Mouse (Mus musculus) forebrain, embryonic 11.5 days (tissue): ENCODE results near the gene Uri1. TPM values are rescaled to one million over a fixed set of nuclear protein-coding genes. Genes with fewer than 3 reads are reported as not detected.
A peak's percentile ranks its signal among the peaks of the same experiment; 100 is the strongest.

Experiments
- ATAC-seq: fragments of 200-750 bp; cut with Nextera tagmentation; replicated peaks from 2 replicates; pipeline ENCODE4 v1.8.0; 2017; ENCODE audit warnings: moderate TSS enrichment; ENCODE audit not compliant: low FRiP score
- DNase-seq: peaks from one replicate; pipeline ENCODE4 v3.0.0-alpha.2; 2017; ENCODE audit warnings: low spot score
- H3K27ac ChIP-seq: fragments of 300-500 bp; sonication (generic); 2 replicates; pipeline ENCODE4 v1.5.1; 2014; ENCODE audit warnings: low read depth, low read length
- H3K27me3 ChIP-seq: fragments of 300-500 bp; sonication (generic); 2 replicates; pipeline ENCODE4 v1.6.1; 2014; ENCODE audit warnings: mild to moderate bottlenecking, low read length, mixed read lengths; ENCODE audit not compliant: control insufficient read depth, insufficient read depth
- H3K36me3 ChIP-seq: fragments of 300-500 bp; sonication (generic); 2 replicates; pipeline ENCODE4 v1.6.1; 2014; ENCODE audit warnings: mild to moderate bottlenecking, low read length, moderate library complexity, mixed read lengths; ENCODE audit not compliant: control insufficient read depth, insufficient read depth
- H3K4me1 ChIP-seq: fragments of 300-500 bp; sonication (generic); replicated peaks from 2 replicates; pipeline ENCODE4 v1.6.1; 2014; ENCODE audit warnings: low read length, mixed read lengths; ENCODE audit not compliant: control insufficient read depth, insufficient read depth
- H3K4me2 ChIP-seq: fragments of 300-500 bp; sonication (generic); 2 replicates; pipeline ENCODE4 v1.6.1; 2014; ENCODE audit warnings: low read depth, mild to moderate bottlenecking, low read length, moderate library complexity, mixed read lengths; ENCODE audit not compliant: severe bottlenecking
- H3K4me3 ChIP-seq: fragments of 300-500 bp; sonication (generic); 2 replicates; pipeline ENCODE4 v1.5.1; 2014; ENCODE audit warnings: low read depth, low read length
- H3K9ac ChIP-seq: fragments of 300-500 bp; sonication (generic); 2 replicates; pipeline ENCODE4 v1.6.1; 2014; ENCODE audit warnings: low read length
- H3K9me3 ChIP-seq: fragments of 300-500 bp; sonication (generic); 2 replicates; pipeline ENCODE4 v1.6.1; 2016; ENCODE audit warnings: low read length, mixed read lengths; ENCODE audit not compliant: control insufficient read depth
- WGBS: fragments of 180-500 bp; shearing (Covaris S2); extraction: QIAGEN DNeasy Blood & Tissue Kit; methylation state at CpG from one replicate; pipeline ENCODE4 v1.1.7; 2014; 5-methylcytosine and 5-hydroxymethylcytosine counted together
- polyA plus RNA-seq: library from polyadenylated mRNA; unstranded; fragments of >200 nt; fragmentation: Nextera tagmentation; extraction: Ambion mirVana; gene quantifications from 2 replicates; pipeline ENCODE4 v1.2.1, GENCODE M21; 2014

Uri1 gene
- polyA plus RNA-seq, 1 experiment from 2014 or later = 50.5 TPM

DNA sequence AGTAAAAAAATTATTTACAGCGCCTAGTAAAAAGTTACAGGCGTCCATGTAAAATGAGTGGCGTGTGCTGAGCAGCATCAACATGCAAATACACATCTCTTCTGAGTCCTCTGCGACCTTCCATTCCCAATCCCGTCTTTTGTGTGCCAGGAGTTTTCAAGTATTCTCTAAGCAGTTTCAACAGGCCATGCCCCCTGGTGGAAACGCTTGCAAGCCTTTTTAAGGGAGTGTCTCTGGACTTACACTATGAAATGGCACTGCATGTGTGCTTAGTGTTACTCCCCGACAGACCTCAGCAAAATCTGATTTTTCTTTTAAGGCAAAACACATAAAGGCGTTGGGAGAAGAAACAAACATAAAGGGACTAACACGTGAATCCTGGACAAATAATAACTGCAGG is 50.8 kb downstream of the Uri1 start:
- no peaks in the 10 kb centered on the region for H3K9me3 ChIP-seq
- H3K27me3 ChIP-seq = no peaks in the 10 kb centered on the region
- peaks cover 13% of the 10 kb centered on the region; the same call in 1 of the 2 replicates for H3K4me1 ChIP-seq
- ATAC-seq = no peak; the same call in 1 of the 2 replicates
- 58% methylated on average over 9 of the region's 9 CpGs for WGBS
- no peak for DNase-seq
- no peak overlapping the region for H3K4me2 ChIP-seq
- H3K9ac ChIP-seq = no peak overlapping the region
- no peak overlapping the region for H3K4me3 ChIP-seq
- H3K27ac ChIP-seq = no peak overlapping the region
- H3K36me3 ChIP-seq = no peaks in the 10 kb centered on the region

- Histone ChIP-seq H3K27me3 (no peaks in the 10 kb centered on the region), H3K27ac (no peak overlapping the region), H3K4me3 (no peak overlapping the region), H3K9me3 (no peaks in the 10 kb centered on the region), H3K4me1 (no peaks in the 10 kb centered on the region), H3K4me2 (no peak overlapping the region), H3K9ac (no peak overlapping the region), H3K36me3 (no peaks in the 10 kb centered on the region)
- WGBS = 94% methylated on average over 17 of the region's 17 CpGs
- ATAC-seq (no peak), DNase-seq (no peak)
These were observed 61.0 kb downstream of the Uri1 start for GRCm38 (mm10) chr7:37962326-37962725.

DNA sequence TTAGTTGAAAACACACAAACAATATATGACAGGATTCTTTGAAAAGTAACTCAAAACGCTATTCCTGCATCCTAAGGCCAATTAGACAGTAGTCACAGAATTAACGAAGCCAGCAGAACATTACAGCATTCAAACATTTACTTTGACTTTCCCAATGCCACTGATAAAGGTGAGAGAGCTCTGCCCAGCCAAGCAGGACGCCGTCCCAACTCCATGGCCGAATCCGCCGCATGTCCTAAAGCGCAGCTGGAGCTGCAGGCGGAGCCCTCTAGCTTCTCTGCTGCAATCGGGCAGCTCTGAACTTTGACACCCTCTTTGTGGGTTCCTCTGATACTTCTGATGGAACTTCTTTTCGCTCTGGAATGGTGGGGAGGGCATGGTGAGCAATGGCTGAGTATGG is 62.1 kb downstream of the Uri1 start:
- DNase-seq = no peak
- H3K4me2 ChIP-seq = no peak overlapping the region
- no peaks in the 10 kb centered on the region for H3K27me3 ChIP-seq
- WGBS = 86% methylated on average over 11 of the region's 11 CpGs
- no peak overlapping the region for H3K9ac ChIP-seq
- no peaks in the 10 kb centered on the region for H3K36me3 ChIP-seq
- H3K9me3 ChIP-seq = no peaks in the 10 kb centered on the region
- ATAC-seq = no peak
- H3K4me3 ChIP-seq = no peak overlapping the region
- no peak overlapping the region for H3K27ac ChIP-seq
- H3K4me1 ChIP-seq = no peaks in the 10 kb centered on the region

DNA sequence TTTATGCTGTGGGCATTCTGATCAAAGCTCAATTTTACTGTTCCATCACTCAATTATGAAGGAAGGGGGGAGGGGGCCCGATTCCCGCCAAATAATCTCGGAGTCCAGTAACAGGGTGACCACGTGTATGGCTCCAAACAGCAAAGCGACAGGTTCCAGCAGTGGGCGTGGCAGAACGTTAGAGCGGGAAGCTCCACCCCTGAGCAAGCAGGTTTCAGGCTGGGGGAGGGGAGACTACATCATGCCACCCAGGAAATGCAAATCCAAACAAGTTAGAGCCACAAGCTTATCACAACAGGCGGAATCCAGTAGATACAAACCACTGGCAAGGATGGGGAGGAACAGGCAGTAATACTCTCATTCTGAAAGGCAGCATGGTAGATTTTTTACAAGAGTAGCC is 71.5 kb downstream of the Uri1 start:
- no peaks in the 10 kb centered on the region for H3K27me3 ChIP-seq

GRCm38 (mm10) chr7:37936459-37936858 is 86.9 kb downstream of the Uri1 start:
- H3K36me3 ChIP-seq = no peaks in the 10 kb centered on the region
- WGBS = 86% methylated on average over 8 of the region's 8 CpGs
- no peaks in the 10 kb centered on the region for H3K9me3 ChIP-seq
- H3K27me3 ChIP-seq = no peaks in the 10 kb centered on the region
- no peak overlapping the region for H3K4me2 ChIP-seq
- no peak overlapping the region for H3K27ac ChIP-seq
- no peak overlapping the region for H3K9ac ChIP-seq
- no peak for ATAC-seq
- peaks cover 9% of the 10 kb centered on the region; the same call in 1 of the 2 replicates for H3K4me1 ChIP-seq
- DNase-seq = no peak
- no peak overlapping the region for H3K4me3 ChIP-seq

More for the DNA sequence above, 71.5 kb downstream of the Uri1 start:
- Histone ChIP-seq H3K27ac (no peak overlapping the region), H3K9me3 (no peaks in the 10 kb centered on the region), H3K4me3 (no peak overlapping the region), H3K4me2 (no peak overlapping the region), H3K36me3 (no peaks in the 10 kb centered on the region), H3K4me1 (no peaks in the 10 kb centered on the region), H3K9ac (no peak overlapping the region)
- 86% methylated on average over 9 of the region's 9 CpGs for WGBS
- DNase-seq (no peak), ATAC-seq (no peak)

- Histone ChIP-seq H3K9ac (no peak overlapping the region; the same call in 1 of the 2 replicates), H3K27ac (no peak overlapping the region), H3K4me1 (peaks cover 9% of the 10 kb centered on the region; the same call in 1 of the 2 replicates), H3K36me3 (no peaks in the 10 kb centered on the region), H3K4me3 (no peak overlapping the region), H3K4me2 (no peak overlapping the region), H3K27me3 (no peaks in the 10 kb centered on the region), H3K9me3 (no peaks in the 10 kb centered on the region)
- ATAC-seq (no peak), DNase-seq (no peak)
- 73% methylated on average over 5 of the region's 5 CpGs for WGBS
These were observed 87.6 kb downstream of the Uri1 start for GRCm38 (mm10) chr7:37935786-37936185.

DNA sequence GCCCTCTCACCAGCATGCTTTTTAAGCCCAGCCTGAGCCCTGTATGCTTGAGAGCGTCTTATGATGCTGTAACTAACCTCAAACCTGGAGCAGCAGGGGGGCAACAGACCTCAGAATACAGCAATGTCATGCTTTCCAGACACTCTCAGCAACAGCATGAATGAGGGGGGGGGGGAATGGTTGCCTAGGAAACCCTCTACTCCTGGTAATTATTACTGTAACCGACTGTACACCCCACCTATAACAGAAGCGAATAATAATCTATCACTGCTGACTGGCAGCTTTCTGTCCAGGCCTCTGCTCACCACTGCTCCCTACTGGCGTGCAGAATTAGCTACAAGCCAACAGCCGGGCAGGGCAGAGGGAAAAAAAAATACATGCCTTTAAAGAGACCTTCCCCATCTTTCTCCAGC is 88.6 kb downstream of the Uri1 start:
- WGBS = 17% methylated on average over 5 of the region's 5 CpGs
- H3K9me3 ChIP-seq = no peaks in the 10 kb centered on the region
- DNase-seq (peak; percentile 79), ATAC-seq (0 out of 2 replicates have a peak, but pooled peaks have one; percentile 44)
- H3K4me1 ChIP-seq = peaks cover 9% of the 10 kb centered on the region; the same call in 1 of the 2 replicates
- H3K36me3 ChIP-seq = no peaks in the 10 kb centered on the region
- H3K9ac ChIP-seq = no peak overlapping the region
- no peak overlapping the region for H3K4me3 ChIP-seq
- no peak overlapping the region for H3K4me2 ChIP-seq
- no peak overlapping the region for H3K27ac ChIP-seq
- H3K27me3 ChIP-seq = no peaks in the 10 kb centered on the region

DNA sequence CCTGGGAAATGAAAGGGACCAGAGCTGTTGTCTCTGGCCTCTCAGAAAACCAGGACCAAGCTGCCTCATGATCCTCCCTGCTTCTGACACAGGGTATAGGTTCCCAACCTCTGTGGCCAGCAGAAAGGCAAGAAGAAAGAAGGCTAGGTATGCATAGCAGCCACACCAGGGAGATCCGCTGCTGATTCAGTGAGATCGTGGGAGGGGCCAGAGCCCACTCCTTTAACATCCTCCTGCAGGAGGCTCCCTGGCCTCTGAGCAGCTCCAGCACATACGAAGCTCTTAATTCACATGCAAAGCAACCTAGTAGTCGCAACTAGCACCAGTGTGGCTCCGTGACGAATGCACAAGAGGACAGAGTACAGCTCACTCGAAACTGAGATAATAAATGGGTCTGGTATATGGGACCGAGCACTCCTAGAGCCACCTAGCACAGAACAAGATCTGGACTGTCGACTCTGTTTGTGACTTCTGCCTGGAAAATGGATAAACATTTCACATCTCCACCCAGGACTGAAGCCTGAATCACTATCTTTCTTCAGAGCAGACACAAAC is 89.5 kb downstream of the Uri1 start:
- H3K27ac ChIP-seq = no peak overlapping the region
- H3K9ac ChIP-seq = no peak overlapping the region
- H3K27me3 ChIP-seq = no peaks in the 10 kb centered on the region
- 37% methylated on average over 9 of the region's 9 CpGs for WGBS
- H3K36me3 ChIP-seq = no peaks in the 10 kb centered on the region
- H3K4me3 ChIP-seq = no peak overlapping the region
- peaks cover 9% of the 10 kb centered on the region; the same call in 1 of the 2 replicates for H3K4me1 ChIP-seq
- no peak for DNase-seq
- ATAC-seq = no peak
- H3K4me2 ChIP-seq = no peak overlapping the region
- H3K9me3 ChIP-seq = no peaks in the 10 kb centered on the region

GRCm38 (mm10) chr7:37931631-37932030 is 91.7 kb downstream of the Uri1 start:
- ATAC-seq (no peak), DNase-seq (no peak)
- no peak overlapping the region for H3K27ac ChIP-seq

More at GRCm38 (mm10) chr7:37931631-37932030, 91.7 kb downstream of the Uri1 start:
- Histone ChIP-seq H3K9me3 (no peaks in the 10 kb centered on the region), H3K36me3 (no peaks in the 10 kb centered on the region), H3K4me3 (no peak overlapping the region), H3K27me3 (no peaks in the 10 kb centered on the region), H3K4me1 (peaks cover 9% of the 10 kb centered on the region; the same call in 1 of the 2 replicates), H3K9ac (no peak overlapping the region), H3K4me2 (no peak overlapping the region)
- WGBS = 25% methylated on average over 3 of the region's 3 CpGs
